Mouse (Mus musculus) lung, postnatal 0 days (tissue): ENCODE data around the gene Cyp2d11. TPM values are rescaled to one million over a fixed set of nuclear protein-coding genes. Genes with fewer than 3 reads are reported as not detected.

Source experiments
- ATAC-seq: fragments of 200-750 bp; cut with Nextera tagmentation; 2 replicates; pipeline ENCODE4 v1.8.0; 2017; ENCODE audit warnings: moderate library complexity
- DNase-seq: peaks from one replicate; pipeline ENCODE4 v3.0.0-alpha.2; 2016; ENCODE audit warnings: low spot score
- H3K27ac ChIP-seq: fragments of 300-500 bp; sonication (generic); 2 replicates; pipeline ENCODE4 v1.5.1; 2014; ENCODE audit warnings: antibody characterized with exemption, mild to moderate bottlenecking, low read length, mixed read lengths
- H3K27me3 ChIP-seq: fragments of 300-500 bp; sonication (generic); replicated peaks from 2 replicates; pipeline ENCODE4 v1.6.1; 2014; ENCODE audit warnings: low read length, mixed read lengths; ENCODE audit not compliant: insufficient read depth
- H3K36me3 ChIP-seq: fragments of 300-500 bp; sonication (generic); 2 replicates; pipeline ENCODE4 v1.6.1; 2014; ENCODE audit warnings: low read length, mixed read lengths; ENCODE audit not compliant: insufficient read depth
- H3K4me1 ChIP-seq: fragments of 300-500 bp; sonication (generic); 2 replicates; pipeline ENCODE4 v1.6.1; 2014; ENCODE audit warnings: antibody characterized with exemption, low read depth, low read length, mixed read lengths; ENCODE audit not compliant: insufficient read depth
- H3K4me2 ChIP-seq: fragments of 300-500 bp; sonication (generic); replicated peaks from 2 replicates; pipeline ENCODE4 v1.6.1; 2014; ENCODE audit warnings: low read depth, mild to moderate bottlenecking, low read length, moderate library complexity, mixed read lengths
- H3K4me3 ChIP-seq: fragments of 300-500 bp; sonication (generic); 2 replicates; pipeline ENCODE4 v1.5.1; 2014; ENCODE audit warnings: low read depth, low read length
- H3K9ac ChIP-seq: fragments of 300-500 bp; sonication (generic); replicated peaks from 2 replicates; pipeline ENCODE4 v1.6.1; 2014; ENCODE audit warnings: low read depth, mild to moderate bottlenecking
- H3K9me3 ChIP-seq: fragments of 300-500 bp; sonication (generic); 2 replicates; pipeline ENCODE4 v1.6.1; 2016; ENCODE audit warnings: low read length, mixed read lengths
- CTCF ChIP-seq: IDR thresholded peaks from 2 replicates; pipeline ENCODE4 v1.5.1; 2016; ENCODE audit warnings: antibody characterized with exemption, mild to moderate bottlenecking
- EP300 ChIP-seq: IDR thresholded peaks from 2 replicates; pipeline ENCODE4 v1.6.1; 2016; ENCODE audit warnings: antibody characterized with exemption, mild to moderate bottlenecking, control low read depth
- WGBS: fragments of 180-500 bp; shearing (Covaris S2); extraction: QIAGEN DNeasy Blood & Tissue Kit; methylation state at CpG from one replicate; pipeline ENCODE4 v1.1.7; 2014; 5-methylcytosine and 5-hydroxymethylcytosine counted together
- polyA plus RNA-seq: library from polyadenylated mRNA; unstranded; fragments of >200 nt; fragmentation: Nextera tagmentation; extraction: Ambion mirVana; gene quantifications from 2 replicates; pipeline ENCODE4 v1.2.1, GENCODE M21; 2015

Cyp2d11 gene
- polyA plus RNA-seq, 1 experiment from 2014 or later = not detected

DNA sequence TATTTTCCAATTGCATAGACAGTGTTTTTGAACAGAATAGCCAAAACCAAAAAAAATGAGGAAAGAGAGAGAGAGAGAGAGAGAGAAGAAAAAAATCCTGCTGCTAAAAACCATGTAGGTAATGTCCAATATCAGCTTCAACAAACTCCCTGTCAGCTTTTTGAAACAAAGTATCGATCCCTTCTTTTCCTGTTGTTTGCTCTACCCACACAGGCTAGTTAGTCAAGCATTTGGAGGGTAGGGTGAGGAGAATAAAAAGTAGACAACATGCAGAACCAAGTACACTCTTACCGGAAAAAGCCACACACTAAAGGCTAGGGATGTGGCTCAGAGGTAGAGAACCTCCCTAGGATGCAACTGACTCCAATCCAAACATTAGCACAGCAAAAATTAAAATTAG lies 8.1 kb downstream of the Cyp2d11 start:
- Histone ChIP-seq H3K27me3 (no peaks in the 10 kb centered on the region), H3K4me1 (no peaks in the 10 kb centered on the region), H3K36me3 (no peaks in the 10 kb centered on the region), H3K9ac (no peak overlapping the region), H3K4me3 (no peak overlapping the region), H3K27ac (no peak overlapping the region), H3K9me3 (no peaks in the 10 kb centered on the region), H3K4me2 (no peak overlapping the region)
- no peak for TF ChIP-seq CTCF
- no peak for TF ChIP-seq EP300
- WGBS = 85% methylated on average over 2 of the region's 2 CpGs
- DNase-seq (no peak), ATAC-seq (no peak)

DNA sequence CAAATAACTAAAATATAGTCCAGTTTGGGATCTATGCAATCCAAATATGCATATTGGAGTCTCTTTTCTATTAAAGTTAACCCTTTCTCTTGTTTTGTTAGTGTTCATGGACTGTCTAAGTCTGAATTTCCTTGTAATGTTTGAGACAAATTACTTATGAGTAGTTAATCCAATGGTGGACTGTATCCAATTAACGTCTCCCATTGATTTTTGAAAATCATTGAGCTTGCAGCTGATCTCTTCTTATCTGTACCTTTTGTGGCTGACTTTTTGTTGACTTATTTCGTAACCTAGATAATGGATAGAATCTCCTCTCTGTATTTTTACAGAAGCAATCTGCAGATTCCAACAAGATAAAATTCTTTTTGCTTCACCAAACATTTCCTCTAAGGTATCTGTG lies 11.4 kb downstream of the Cyp2d11 start:
- H3K4me1 ChIP-seq = peaks cover 7% of the 10 kb centered on the region; the same call in 1 of the 2 replicates
- H3K36me3 ChIP-seq = no peaks in the 10 kb centered on the region
- ATAC-seq (no peak), DNase-seq (no peak)
- no peak overlapping the region for H3K4me3 ChIP-seq
- TF ChIP-seq EP300 (no peak), CTCF (no peak)
- H3K4me2 ChIP-seq = no peak overlapping the region
- H3K27me3 ChIP-seq = no peaks in the 10 kb centered on the region
- H3K9me3 ChIP-seq = no peaks in the 10 kb centered on the region
- no peak overlapping the region for H3K27ac ChIP-seq
- no peak overlapping the region for H3K9ac ChIP-seq
- WGBS = 80% methylated on average over 2 of the region's 2 CpGs

DNA sequence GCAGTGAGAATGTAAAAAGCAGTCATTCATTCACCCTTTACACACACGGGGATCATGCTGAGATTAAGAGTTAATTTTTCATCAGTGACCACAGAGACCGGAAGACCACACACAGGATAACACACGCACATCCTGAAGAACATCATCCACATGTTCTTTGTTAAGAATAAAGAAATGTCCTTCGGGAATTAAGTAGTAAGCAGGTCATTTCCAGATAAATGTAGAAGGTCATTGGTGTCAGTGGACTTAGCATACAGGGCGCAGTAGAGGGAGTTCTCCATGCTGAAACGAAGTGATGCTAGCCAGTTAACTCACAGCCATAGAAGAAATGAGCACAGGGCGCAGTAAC lies 13.1 kb downstream of the Cyp2d11 start:
- no peak overlapping the region for H3K27ac ChIP-seq
- no peaks in the 10 kb centered on the region for H3K27me3 ChIP-seq
- H3K4me2 ChIP-seq = peak overlapping the region; percentile 72
- TF ChIP-seq CTCF (no peak), EP300 (0 out of 2 replicates have a peak, but pooled peaks have one; percentile 50)
- H3K4me1 ChIP-seq = peaks cover 7% of the 10 kb centered on the region; the same call in 1 of the 2 replicates
- peak overlapping the region; percentile 43; the same call in 1 of the 2 replicates for H3K4me3 ChIP-seq
- H3K9ac ChIP-seq = no peak overlapping the region
- no peaks in the 10 kb centered on the region for H3K36me3 ChIP-seq
- 0 out of 2 replicates have a peak, but pooled peaks have one; percentile 5 for ATAC-seq
- WGBS = 27% methylated on average over 7 of the region's 7 CpGs
- peak; percentile 46 for DNase-seq
- no peaks in the 10 kb centered on the region for H3K9me3 ChIP-seq

DNA sequence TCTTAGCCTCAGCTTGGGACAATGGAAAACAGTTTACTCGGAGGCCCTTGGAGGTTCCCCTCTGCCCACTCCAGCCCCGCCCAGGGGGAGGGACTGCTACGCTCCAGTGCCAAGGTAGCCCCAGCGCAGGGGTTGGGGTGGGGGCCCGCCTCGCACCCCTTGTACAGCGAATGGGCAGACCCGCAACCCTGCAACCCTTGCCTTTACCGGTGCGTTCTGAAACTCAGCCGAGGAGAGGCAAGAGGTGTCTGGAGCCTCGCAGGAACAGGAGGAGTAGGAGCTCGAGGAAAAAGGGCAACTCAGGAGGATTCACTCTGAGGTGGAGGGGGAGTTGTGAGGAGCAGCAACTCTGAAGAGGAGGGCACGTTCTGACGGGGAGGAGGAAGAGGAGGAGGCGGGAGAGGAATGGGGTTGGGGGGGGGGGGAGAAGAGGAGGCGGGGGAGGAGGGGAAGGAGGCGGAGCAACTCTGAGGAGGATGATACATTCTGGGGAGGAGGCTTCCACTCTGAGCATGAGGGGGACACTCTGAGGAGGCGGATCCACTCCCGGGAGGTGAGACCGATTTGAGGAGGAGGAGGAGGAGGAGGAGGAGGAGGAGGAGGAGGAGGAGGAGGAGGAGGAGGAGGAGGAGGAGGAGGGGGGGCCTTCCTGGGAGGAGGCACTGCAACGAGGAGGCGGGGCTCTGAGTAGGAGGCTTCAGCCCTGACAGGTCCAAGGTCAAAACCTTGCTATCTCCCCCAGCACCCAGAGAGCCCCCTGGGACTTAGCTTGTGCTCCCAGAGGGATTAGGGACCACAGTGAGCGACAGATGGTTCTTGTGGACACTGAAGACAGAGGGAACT lies 13.7 kb downstream of the Cyp2d11 start, which contains the start of gene Cyp2d22:
Gene Cyp2d22, minus strand, starts transcription at position 390 of the 843 bp plus-strand sequence.
- ATAC-seq (peak; percentile 51), DNase-seq (peak; percentile 83)
- Histone ChIP-seq H3K9me3 (no peaks in the 10 kb centered on the region), H3K36me3 (no peaks in the 10 kb centered on the region), H3K4me1 (peaks cover 7% of the 10 kb centered on the region; the same call in 1 of the 2 replicates), H3K9ac (peak within 1 kb of the TSS; percentile 54), H3K4me2 (peak within 1 kb of the TSS; percentile 72), H3K4me3 (peak within 1 kb of the TSS; percentile 43), H3K27me3 (no peaks in the 10 kb centered on the region), H3K27ac (peak within 1 kb of the TSS; percentile 93)
- WGBS = 5% methylated on average over 16 of the region's 24 CpGs
- TF ChIP-seq EP300 = no peak

DNA sequence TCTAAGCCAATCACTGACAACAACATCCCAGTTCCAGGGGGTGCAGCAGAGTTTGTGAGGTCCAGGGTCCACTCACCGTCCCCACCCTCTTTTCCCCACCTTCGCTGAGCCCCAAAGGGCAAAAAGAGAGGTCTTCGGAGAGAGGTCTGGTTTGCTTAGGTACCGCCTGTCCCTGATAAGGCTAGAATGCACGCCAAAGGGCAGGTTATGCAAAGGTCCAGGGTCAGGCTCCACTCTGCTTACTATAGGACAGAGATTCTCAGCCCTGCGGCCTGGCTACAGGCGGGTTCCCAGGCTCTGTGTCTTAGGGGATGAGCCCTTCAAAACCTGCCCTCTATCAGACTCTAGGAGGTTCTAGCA lies 14.3 kb downstream of the Cyp2d11 start:
- H3K4me3 ChIP-seq = peak overlapping the region; percentile 43
- peak overlapping the region; percentile 72 for H3K4me2 ChIP-seq
- H3K4me1 ChIP-seq = peaks cover 7% of the 10 kb centered on the region; the same call in 1 of the 2 replicates
- no peaks in the 10 kb centered on the region for H3K27me3 ChIP-seq
- peak overlapping the region; percentile 54 for H3K9ac ChIP-seq
- 16% methylated on average over 7 of the region's 7 CpGs for WGBS
- H3K27ac ChIP-seq = peak overlapping the region; percentile 93
- H3K36me3 ChIP-seq = no peaks in the 10 kb centered on the region
- TF ChIP-seq CTCF (no peak), EP300 (no peak)
- no peak for DNase-seq
- no peaks in the 10 kb centered on the region for H3K9me3 ChIP-seq
- no peak for ATAC-seq

DNA sequence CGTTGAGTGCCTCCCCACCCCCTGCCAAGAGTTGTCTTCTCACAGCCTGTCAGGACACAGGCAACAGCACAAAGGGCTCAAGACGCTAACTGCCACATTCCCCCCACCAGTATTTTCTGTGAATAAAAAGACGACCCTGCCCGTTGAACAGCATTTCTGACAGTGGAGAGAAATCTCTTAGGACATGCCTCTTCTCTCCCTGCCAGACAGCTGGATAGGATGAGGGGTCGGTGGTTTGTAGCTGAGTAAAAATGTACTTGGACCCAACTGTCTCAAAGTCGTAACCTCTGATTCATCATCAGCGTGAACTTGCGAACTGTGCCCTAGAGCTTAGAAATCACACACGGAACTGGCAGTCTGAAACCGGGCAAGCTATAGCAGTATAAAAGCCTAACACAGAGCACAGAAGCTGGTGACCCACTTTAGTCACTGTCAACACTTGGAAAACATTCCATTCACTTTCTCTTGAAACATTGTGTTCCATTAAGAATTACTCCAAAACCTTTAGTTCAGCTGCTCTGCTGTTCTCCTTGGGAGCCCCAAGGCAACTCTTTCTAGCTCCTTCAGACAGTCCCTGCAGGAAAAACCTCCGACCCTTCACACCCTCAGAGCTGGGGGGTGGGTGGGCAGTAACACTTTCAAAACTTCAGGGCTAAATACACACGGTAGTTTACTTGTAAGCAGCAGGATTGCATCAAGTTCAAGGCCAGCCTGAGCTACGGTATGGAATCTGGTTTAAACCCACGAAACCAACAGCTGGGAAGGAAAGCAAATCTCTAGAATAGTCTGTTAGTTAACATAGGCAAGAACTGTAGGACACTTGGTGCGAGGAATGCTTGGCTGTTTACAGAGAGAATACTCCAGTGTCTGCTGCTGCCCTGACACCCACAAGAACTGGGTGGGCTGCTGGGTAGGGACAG lies 15.3 kb downstream of the Cyp2d11 start:
- no peak overlapping the region for H3K9ac ChIP-seq
- peak; percentile 63 for ATAC-seq
- peak; percentile 92 for DNase-seq
- peak overlapping the region; percentile 93 for H3K27ac ChIP-seq
- peak overlapping the region; percentile 8 for H3K4me3 ChIP-seq
- no peaks in the 10 kb centered on the region for H3K36me3 ChIP-seq
- H3K4me2 ChIP-seq = peak overlapping the region; percentile 27; the same call in 1 of the 2 replicates
- H3K9me3 ChIP-seq = no peaks in the 10 kb centered on the region
- TF ChIP-seq EP300 = peak; percentile 91
- TF ChIP-seq CTCF = no peak
- peaks cover 7% of the 10 kb centered on the region; the same call in 1 of the 2 replicates for H3K4me1 ChIP-seq
- WGBS = 34% methylated on average over 15 of the region's 15 CpGs
- H3K27me3 ChIP-seq = no peaks in the 10 kb centered on the region
